Mouse (Mus musculus): Measurements from ENCODE around the gene Lrp8.

- TF ChIP-seq POLR2A (IDR thresholded peaks at IDR 0.05; ENCODE audit: insufficient read depth, low read depth, low read length) (no peak), CTCF (IDR thresholded peaks at IDR 0.05) (no peak), EP300 (IDR thresholded peaks at IDR 0.05; ENCODE audit: insufficient read depth, low read depth, low read length) (no peak)
These were observed 26.7 kb downstream of the Lrp8 start for GRCm38 (mm10) chr4:107828727-107829218.
